Mouse (Mus musculus) 416B (cell line): ENCODE results near the gene Vps11.
"Not testable (repeated sequence)": the region's sequence is repeated elsewhere in the genome, so short reads cannot be mapped to it uniquely, and the experiment has no call there.

ENCODE experiments used
- DNase-seq: peaks from one replicate; pipeline ENCODE4 v3.0.0; 2011; ENCODE audit warnings: low read depth

Vps11 gene

GRCm38 (mm10) chr9:44314910-44315309 is 46.6 kb downstream of the Vps11 start:
- no peak for DNase-seq

GRCm38 (mm10) chr9:44314257-44314547 is 47.3 kb downstream of the Vps11 start:
- no peak for DNase-seq

GRCm38 (mm10) chr9:44313476-44314256 is 47.8 kb downstream of the Vps11 start:
- no peak for DNase-seq

DNA sequence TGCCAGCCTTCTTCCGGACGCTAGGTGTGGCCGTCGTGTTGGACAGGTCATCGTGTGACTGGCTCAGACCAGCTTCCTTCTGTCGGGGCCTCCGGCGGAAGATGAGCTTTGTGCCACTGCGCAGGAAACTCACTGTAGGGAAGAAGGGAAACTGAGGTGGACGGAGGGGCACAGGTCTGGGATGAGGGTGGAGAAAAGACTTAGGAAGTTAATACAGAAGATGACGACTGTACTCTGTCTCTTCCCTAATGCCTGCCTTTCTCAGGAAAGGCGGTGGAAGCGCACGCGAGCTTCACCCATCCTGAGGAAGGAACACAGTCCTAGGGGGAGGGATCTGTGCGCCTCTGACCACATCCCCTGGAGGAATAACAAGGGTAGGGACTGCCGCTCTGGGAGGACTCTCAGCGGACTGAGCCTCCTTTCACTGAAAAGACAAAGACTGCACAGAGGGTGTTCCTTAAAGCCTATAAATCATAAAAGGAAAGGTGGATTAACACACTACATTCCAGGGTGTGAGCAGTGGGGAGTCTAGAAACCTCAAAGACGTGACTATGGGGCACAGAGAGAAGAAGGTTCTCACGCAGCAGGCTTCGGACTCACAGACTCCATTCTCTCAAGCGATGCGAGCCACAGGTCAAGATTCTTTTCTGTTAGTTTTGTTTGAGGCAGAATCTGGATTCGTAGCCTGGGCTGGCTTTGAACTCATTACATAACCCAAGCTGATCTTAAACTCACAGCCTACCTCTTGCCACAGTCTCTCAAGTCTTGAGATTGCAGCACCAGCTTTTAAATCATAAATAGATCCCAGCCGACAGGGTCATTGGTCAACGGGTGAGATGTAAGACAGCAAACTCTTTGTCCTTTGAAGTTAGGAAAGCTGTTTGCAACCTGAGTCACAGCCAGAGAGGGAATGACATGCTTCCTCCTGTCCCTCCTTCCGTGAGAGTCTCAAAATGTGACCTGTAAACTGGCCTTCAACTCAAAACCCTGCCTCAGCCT is 50.0 kb downstream of the Vps11 start:
- no peak for DNase-seq

DNA sequence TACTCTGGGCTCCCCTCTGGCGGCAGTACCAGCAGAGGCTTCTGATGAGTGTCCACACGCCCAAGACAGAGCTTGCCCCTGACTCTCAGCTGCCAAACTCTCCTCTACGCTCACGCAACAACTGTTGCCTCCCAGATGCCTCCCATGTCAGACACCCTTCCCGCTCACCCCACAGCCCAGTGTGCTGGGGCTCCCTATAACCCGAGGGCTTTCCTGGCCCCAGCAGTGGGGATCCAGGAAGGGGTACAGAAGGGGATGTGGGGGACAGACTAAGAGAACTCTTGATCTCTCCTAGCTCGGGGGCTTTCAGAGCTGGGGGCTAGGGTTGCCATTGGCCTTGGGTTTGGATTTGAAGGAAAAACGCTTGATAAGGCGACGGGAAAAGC is 50.7 kb downstream of the Vps11 start:
- DNase-seq = no peak

- no peak for DNase-seq
Measured at GRCm38 (mm10) chr9:44309756-44310155, 51.7 kb downstream of the Vps11 start.

DNA sequence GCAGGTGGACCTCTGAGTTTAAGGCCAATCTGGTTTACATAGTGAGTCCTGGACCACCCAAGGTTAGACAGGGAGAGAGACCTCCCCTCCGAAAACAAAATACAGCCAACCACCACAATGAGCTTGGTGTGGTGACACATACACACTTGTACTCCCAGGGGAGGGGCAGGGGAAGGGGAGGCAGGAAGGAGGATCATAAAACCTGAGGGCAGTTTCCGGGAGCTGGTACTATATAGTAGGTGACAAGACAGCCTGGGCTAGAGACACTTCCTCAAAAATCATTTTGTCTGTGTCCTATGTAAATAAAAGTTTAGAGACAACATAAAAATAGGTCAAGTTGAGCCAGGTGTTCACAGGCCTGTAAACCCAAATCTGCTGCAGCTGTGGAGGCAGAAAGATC is 54.2 kb downstream of the Vps11 start:
- no peak for DNase-seq

DNA sequence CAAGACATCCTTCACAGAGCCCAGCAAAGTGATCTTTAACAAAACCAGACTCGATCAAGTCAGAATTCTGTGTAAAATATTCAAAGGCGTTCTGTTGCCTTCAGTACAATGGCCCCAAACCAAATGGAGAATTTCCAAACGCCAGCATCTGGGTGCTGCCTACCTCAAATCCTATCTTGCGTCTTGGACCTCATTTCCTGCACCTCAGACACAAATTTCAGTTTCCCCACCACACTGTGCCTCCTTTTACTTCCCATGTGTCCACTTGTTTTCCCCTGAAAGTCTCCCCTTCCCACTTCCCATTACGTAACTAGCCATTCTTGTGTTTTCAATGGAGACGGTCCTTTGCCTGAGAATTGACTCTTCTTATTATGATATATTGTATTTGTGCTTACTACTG is 54.9 kb downstream of the Vps11 start:
- DNase-seq = no peak

DNA sequence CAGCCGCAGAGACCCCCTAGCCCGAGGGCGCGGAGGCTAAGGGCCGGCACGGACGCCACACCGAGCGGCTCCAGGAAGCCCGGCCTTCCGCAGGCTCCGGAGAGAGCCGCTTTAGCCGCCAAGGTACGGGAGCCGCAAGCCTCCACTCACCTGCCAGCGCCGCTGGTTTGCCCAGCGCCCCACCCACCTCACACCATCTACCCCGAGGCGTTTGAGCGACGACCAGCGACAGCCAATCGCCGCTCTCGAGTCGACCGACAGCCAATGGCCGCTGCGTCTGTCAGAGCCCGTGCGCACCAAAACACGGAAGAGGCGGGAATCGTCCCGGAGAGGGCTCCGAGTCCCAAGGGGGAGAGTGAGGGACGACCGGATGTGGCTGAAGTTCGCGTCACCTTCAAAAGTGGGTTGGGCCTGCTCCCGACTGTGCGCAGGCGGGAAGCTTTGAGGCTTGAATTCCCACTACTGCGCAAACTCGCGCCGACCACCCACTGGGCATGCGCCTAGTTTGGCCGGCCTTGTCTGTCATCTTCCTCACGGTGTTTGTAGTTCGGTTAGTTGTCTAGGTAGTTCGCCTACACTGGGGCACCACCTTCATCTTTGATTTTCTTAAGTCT is 55.9 kb downstream of the Vps11 start, which contains the start of gene Hinfp:
Gene Hinfp (minus strand): TSS at position 206 of the 614 bp plus-strand sequence.
- DNase-seq = peak; percentile 99

DNA sequence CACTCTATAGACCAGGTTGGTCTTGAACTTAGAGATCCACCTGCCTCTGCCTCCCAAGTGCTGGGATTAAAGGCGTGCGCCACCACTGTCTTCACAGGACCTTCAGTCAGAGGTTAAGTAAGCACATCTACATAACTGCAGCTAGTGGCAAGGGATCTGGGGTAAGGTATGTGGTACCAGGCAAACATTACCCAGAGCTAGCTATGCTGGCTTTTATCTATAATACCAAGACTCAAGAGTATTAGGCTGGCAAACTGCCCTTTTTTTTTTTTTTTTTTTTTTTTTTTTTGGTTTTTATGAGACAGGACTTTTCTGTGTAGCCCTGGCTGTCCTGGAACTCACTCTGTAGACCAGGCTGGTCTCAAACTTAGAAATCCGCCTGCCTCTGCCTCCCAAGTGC is 61.5 kb downstream of the Vps11 start:
- not testable (repeated sequence) for DNase-seq
